Mouse (Mus musculus) myocyte (in vitro differentiated cells): Measurements from ENCODE around the gene Nsg1.

Experiments used
- CEBPB ChIP-seq: IDR thresholded peaks from 2 replicates; pipeline ENCODE4 v1.6.1; 2011; ENCODE audit warnings: mild to moderate bottlenecking, moderate library complexity; ENCODE audit not compliant: poor library complexity, insufficient read depth, severe bottlenecking
- E2F4 ChIP-seq: IDR thresholded peaks from one replicate; pipeline ENCODE4 v1.6.1; 2011; ENCODE audit warnings: mild to moderate bottlenecking, control low read depth, moderate library complexity; ENCODE audit not compliant: insufficient read depth
- MAX ChIP-seq: IDR thresholded peaks from one replicate; pipeline ENCODE4 v1.6.1; 2011; ENCODE audit warnings: low read depth, mild to moderate bottlenecking, control low read depth
- POLR2A ChIP-seq: IDR thresholded peaks from one replicate; pipeline ENCODE4 v1.6.1; 2011; ENCODE audit warnings: low read depth, mild to moderate bottlenecking, control low read depth, moderate library complexity; ENCODE audit not compliant: insufficient read length
- TCF12 ChIP-seq: IDR thresholded peaks from one replicate; pipeline ENCODE4 v1.6.1; 2011; ENCODE audit warnings: mild to moderate bottlenecking, control low read depth; ENCODE audit not compliant: poor library complexity, insufficient read depth, severe bottlenecking

- TF ChIP-seq MAX (no peak), E2F4 (no peak), POLR2A (no peak), TCF12 (no peak), CEBPB (no peak)
Measured at GRCm38 (mm10) chr5:38195941-38196340, 36.2 kb upstream of the Nsg1 start.
